Mouse (Mus musculus) heart, postnatal 10 days (tissue): ENCODE data around the gene Maml3. TPM values are rescaled to one million over a fixed set of nuclear protein-coding genes. Genes with fewer than 3 reads are reported as not detected.

ENCODE experiments used
- DNase-seq, 2 experiments: peaks; one replicate each; pipeline ENCODE4 v3.0.0; 2021
- intact Hi-C: fragments of 180-260 bp; cut with DNase I; formaldehyde crosslinking; loops from one replicate; pipeline ENCODE4 v1.15.1; 2025
- total RNA-seq, 2 experiments: library from RNA; stranded (reverse); gene quantifications; 2 replicates each; pipeline ENCODE4 v1.2.3; 2021

Gene Maml3
- total RNA-seq, 2 experiments from 2014 or later = 5.4 to 5.6 TPM

- no peak for DNase-seq
- intact Hi-C loops = no loop called here
Observed at GRCm38 (mm10) chr3:52099286-52099685, 5.6 kb downstream of the Maml3 start.

- intact Hi-C loops = no loop called here
- DNase-seq = no peak
Observed at GRCm38 (mm10) chr3:52091261-52091797, 13.5 kb downstream of the Maml3 start.

DNA sequence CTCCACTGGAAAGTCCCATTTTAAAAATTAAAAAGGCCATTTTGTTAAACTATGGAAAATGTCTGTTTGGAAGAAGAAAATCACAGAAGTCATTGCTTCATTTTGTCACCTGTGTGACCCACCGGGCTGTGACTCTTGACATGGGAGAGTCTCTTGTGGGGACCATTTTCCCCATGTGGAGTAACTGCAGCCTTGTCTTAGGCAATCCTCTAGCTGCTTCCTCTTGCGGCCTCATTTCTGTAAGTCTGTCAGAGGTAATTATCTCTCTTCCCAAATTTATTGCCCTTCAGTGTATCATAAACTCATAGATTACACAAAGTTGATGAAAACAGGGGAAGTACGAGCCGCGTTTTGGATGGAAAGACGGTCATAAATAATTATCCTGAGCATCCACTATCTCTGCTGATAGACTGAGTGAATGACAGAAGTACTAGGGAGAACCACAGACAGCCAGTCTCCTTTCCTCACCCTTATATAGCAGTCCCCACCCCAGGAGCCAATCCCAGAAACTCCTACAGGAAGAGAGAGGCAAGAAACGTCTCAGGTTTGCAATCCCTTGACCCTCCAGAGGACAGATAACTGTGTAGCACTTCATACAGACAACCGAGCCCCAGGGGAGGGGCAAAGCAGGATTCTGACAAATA is 14.5 kb downstream of the Maml3 start:
- intact Hi-C loops = no loop called here
- DNase-seq = no peak

- intact Hi-C loops = loop anchor here (1.0 kb wide), 1 partner anchor 41 kb away; no protein-coding TSS in a partner anchor
Observed at GRCm38 (mm10) chr3:52088458-52089341, 16.2 kb downstream of the Maml3 start.

GRCm38 (mm10) chr3:52087636-52088280 is 17.1 kb downstream of the Maml3 start:
- peak in 1 of 2 experiments; percentile 13 for DNase-seq
- intact Hi-C loops = loop anchor here (1.0 kb wide), 1 partner anchor 40 kb away; no protein-coding TSS in a partner anchor

More at GRCm38 (mm10) chr3:52088458-52089341, 16.2 kb downstream of the Maml3 start:
- peak; percentile 97 to 98 for DNase-seq

DNA sequence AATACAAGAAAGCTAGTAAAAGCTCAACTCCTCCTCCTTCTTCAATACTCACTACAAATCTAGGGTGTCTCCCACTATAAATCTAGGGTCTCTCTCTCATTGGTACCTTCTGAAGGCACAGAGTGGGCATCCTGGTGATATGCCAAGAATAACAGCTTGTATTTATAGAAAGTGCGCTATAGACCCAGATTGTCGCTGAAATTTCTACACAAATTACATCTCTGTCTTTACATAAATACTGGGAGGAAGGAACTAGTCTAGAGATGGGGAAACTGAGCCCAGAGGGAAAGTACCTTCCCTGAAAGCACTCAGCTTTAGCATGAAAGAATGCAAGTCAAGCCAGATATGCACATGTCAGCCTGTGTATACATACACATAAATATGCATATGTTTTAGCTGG is 26.1 kb downstream of the Maml3 start:
- intact Hi-C loops = no loop called here

GRCm38 (mm10) chr3:52073959-52074358 is 30.9 kb downstream of the Maml3 start:
- no peak for DNase-seq

More for the DNA sequence above, 26.1 kb downstream of the Maml3 start:
- no peak for DNase-seq

GRCm38 (mm10) chr3:52071996-52072395 is 32.9 kb downstream of the Maml3 start:
- no peak for DNase-seq
- intact Hi-C loops = no loop called here

More at GRCm38 (mm10) chr3:52073959-52074358, 30.9 kb downstream of the Maml3 start:
- intact Hi-C loops = no loop called here

DNA sequence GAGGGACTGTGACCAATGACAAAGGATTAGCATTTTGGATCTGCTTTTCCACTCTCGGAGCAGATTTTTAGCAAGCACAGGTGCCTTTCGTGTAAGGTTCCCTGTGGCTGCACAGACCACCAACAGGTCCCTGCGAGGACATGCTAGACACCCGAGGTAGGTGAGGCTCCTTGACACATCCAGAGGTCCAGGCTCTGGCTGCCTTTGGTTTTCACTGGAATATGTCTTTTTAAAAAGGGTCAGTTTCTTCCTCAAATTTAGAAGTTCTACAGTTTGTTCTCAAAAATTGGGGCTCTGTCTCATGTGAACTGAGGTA is 34.8 kb downstream of the Maml3 start:
- intact Hi-C loops = no loop called here
- no peak for DNase-seq

DNA sequence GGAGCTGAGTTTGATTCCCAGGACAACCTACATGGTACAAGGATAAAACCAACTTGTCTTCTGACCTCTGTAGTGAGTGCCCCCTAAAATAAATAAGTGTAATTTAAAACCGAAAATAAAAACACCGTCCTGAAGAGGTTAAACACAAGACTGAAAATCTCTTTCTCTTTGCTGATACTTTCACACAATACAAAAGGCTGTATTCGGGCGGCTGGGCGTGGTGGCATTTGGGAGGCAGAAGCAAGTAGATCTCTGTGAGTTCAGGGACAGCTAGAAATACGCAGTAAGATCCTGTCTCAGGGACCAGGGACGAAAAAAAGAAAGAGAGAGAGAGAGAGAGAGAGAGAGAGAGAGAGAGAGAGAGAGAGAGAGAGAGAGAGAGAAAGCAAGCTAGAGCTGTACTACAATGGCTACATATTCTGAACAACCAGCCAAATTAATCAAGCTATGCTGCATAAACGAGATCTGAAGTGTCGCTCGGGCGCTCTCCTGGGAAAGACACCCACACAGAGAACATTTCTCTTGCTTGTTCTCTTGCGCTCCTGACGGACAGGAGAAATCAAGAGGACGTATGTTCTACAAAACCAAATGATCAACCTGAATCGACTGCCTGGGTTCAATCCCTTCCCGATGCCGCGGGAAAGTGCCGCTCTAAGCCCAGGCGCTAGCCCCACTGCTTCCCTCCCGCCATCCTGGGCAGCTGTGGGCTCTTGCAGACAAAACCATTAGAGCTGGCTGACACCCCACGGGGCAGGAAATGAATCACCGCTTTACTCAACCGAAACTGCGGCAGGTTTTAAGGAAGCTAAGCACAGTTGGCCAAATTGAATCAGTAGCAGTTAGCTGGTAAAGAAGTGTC is 35.3 kb downstream of the Maml3 start:
- intact Hi-C loops = no loop called here
- DNase-seq = peak; percentile 76 to 77

- intact Hi-C loops = no loop called here
Observed at GRCm38 (mm10) chr3:52068885-52069284, 36.0 kb downstream of the Maml3 start.

DNA sequence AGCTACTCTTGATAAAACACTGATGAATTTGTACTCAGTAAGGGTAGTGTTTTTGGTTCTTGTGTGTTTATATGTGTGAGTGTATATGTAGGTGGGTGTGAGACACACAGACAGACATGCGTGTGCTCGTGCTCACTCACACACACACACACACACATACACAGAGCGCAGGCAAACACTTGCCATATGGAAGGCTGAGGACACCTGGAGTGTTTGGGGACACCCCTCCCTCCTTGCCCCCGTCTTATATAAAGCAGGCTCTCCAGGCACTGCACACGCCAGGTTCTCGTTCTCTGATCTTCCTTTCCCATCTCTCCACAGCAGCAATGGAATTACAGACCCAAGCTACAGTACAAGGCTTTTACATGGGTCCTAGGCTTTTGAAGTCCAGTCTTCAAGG is 37.7 kb downstream of the Maml3 start:
- intact Hi-C loops = no loop called here
- no peak for DNase-seq

More at GRCm38 (mm10) chr3:52068885-52069284, 36.0 kb downstream of the Maml3 start:
- DNase-seq = no peak

DNA sequence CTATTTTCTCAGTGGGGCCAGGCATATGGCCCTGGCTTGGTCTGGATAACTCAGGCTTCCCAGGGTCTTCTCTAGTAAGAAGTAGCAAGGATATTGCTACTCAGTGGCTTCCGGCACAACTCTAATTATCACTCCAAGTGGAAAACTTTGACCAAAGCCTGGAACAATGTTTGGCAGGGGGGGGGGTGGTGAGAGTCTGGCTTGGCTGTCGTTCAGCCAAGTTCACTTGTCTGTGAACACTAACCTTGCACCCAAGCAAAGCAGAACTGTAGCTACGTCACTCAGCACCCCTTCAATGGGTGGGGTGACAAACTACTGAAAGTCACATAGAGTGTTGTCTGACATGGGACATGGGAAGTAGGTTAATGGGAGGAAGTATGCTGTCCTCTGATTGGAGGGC is 38.7 kb downstream of the Maml3 start:
- no peak for DNase-seq
- intact Hi-C loops = no loop called here

- no peak for DNase-seq
- intact Hi-C loops = no loop called here
Observed at GRCm38 (mm10) chr3:52063261-52063655, 41.6 kb downstream of the Maml3 start.

DNA sequence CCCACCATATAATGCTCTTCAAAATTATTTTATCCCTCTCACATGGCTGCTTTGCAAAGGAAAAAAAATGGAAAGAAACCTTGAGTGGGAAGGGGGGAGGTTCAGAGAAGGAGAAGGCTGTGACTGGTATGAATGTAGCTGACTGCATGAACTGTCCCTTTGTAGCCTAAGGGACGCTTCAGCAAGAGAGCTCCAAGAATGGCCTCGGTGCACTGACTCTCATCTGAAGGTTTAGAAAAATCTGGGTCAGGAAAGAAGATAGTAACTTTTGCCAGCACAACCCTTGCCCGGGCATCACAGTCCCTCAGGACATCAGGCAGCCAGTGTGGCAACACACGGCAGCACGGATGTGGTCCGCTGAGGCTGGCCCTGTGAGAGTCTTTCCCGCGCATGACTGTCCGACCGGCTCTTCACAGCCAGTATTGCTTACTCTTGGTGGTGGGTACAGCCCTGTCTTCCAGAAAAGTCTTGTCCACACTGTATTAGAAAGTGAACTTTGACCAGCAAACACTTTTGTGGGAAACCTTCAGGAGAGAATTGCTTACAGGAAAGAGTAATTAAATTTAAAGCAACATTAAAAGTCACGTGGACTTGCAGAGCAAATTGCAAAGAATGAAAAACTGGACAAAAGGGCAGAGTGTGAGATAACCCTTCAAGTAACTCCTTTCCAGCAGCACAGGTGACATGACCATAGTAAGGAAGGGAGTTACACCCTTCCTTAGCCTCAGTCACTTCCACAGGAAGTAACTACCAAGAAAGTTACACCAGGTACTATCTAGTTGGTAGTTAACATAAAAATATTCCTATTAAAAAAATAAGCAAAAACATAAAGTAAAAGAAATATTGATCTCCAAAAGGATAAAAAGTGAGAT is 42.3 kb downstream of the Maml3 start:
- intact Hi-C loops = no loop called here
- no peak for DNase-seq

DNA sequence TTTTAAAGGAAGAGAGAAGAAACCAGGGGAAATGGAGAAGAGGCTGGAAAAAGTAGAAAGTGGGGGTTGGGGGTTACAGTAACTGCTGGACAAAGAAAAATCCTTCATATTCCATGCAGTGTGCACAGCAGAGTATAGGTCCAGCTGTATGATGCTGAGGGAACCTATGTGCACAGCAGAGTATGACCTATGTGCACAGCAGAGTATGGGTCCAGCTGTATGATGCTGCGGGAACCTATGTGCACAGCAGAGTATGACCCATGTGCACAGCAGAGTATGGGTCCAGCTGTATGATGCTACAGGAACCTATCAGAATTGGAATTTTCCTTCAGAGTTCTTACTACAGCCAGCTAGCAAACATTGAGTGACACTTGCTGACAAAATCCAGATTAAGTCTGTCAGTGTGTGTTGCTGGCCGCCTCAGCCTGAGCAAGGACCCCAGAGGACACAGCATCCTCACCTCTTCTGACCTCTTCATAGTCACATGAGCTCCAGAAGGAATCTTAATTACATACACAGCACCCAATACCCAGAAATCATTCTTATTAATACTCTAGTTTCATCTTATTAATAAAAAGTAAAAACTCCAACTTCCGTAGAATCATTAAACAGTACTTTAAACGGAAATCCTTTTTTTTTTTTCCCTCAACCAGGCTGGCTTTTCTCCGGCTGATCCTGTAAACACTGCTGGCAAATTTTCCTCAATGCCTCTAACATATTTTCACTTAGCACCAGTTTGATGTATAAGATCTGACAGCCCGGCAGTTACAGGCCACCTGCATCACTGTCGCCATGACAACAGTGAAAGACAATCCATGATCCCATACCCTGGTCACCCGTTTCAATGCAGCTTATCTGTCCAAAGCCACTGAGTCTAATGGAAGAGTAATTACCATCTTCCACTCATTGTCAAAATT is 43.1 kb downstream of the Maml3 start:
- intact Hi-C loops = no loop called here
- no peak for DNase-seq

DNA sequence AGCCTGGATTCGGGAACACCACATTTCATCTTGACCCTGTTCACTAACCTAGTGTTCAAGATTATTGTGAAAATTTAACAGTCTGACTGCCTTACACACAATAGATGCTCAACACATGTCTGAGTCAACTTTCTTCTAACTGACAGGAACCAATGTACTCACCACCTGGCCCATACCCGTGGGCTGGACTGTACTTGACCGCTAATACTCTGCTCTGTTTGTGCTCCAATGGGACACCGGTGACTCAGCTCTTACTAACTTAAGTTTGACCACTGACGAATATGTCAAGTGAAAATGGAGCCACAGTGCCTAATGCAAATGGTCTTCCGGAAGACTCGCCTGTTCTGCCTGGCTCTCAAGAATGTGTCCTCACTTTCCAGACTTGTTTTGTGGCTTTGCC is 44.0 kb downstream of the Maml3 start:
- intact Hi-C loops = no loop called here
- no peak for DNase-seq

GRCm38 (mm10) chr3:52051801-52052200 is 53.1 kb downstream of the Maml3 start:
- intact Hi-C loops = no loop called here
- no peak for DNase-seq
